Mouse (Mus musculus) embryonic facial prominence, embryonic 11.5 days (tissue): ENCODE data around the gene Pigu. TPM values are rescaled to one million over a fixed set of nuclear protein-coding genes. Genes with fewer than 3 reads are reported as not detected.

Experiments used
- ATAC-seq: fragments of 200-750 bp; cut with Nextera tagmentation; replicated peaks from 2 replicates; pipeline ENCODE4 v1.8.0; 2017; ENCODE audit warnings: low read depth; ENCODE audit not compliant: insufficient number of reproducible peaks, low FRiP score, low TSS enrichment
- DNase-seq: peaks from one replicate; pipeline ENCODE4 v3.0.0-alpha.2; 2015; ENCODE audit warnings: low spot score
- H3K27ac ChIP-seq: fragments of 300-500 bp; sonication (generic); replicated peaks from 2 replicates; pipeline ENCODE4 v1.5.1; 2014; ENCODE audit warnings: mild to moderate bottlenecking, low read depth, low read length, control low read depth
- H3K27me3 ChIP-seq: fragments of 300-500 bp; sonication (generic); 2 replicates; pipeline ENCODE4 v1.6.1; 2014; ENCODE audit warnings: mild to moderate bottlenecking, low read length, moderate library complexity, mixed read lengths; ENCODE audit not compliant: control insufficient read depth, insufficient read depth
- H3K36me3 ChIP-seq: fragments of 300-500 bp; sonication (generic); replicated peaks from 2 replicates; pipeline ENCODE4 v1.6.1; 2014; ENCODE audit warnings: low read depth, mild to moderate bottlenecking, low read length, moderate library complexity, mixed read lengths; ENCODE audit not compliant: control insufficient read depth, insufficient read depth
- H3K4me1 ChIP-seq: fragments of 300-500 bp; sonication (generic); 2 replicates; pipeline ENCODE4 v1.6.1; 2014; ENCODE audit warnings: low read length, mixed read lengths; ENCODE audit not compliant: control insufficient read depth, insufficient read depth
- H3K4me2 ChIP-seq: fragments of 300-500 bp; sonication (generic); 2 replicates; pipeline ENCODE4 v1.6.1; 2014; ENCODE audit warnings: low read depth, mild to moderate bottlenecking, control low read depth, low read length, moderate library complexity
- H3K4me3 ChIP-seq: fragments of 300-500 bp; sonication (generic); 2 replicates; pipeline ENCODE4 v1.5.1; 2014; ENCODE audit warnings: low read depth, low read length, control low read depth
- H3K9ac ChIP-seq: fragments of 300-500 bp; sonication (generic); replicated peaks from 2 replicates; pipeline ENCODE4 v1.6.1; 2014; ENCODE audit warnings: mild to moderate bottlenecking, control low read depth, low read length
- H3K9me3 ChIP-seq: fragments of 300-500 bp; sonication (generic); replicated peaks from 2 replicates; pipeline ENCODE4 v1.6.1; 2016; ENCODE audit warnings: mild to moderate bottlenecking, low read length, inconsistent platforms, mixed read lengths; ENCODE audit not compliant: control insufficient read depth
- WGBS: fragments of 180-500 bp; shearing (Covaris S2); extraction: QIAGEN DNeasy Blood & Tissue Kit; methylation state at CpG from one replicate; pipeline ENCODE4 v1.1.7; 2014; 5-methylcytosine and 5-hydroxymethylcytosine counted together
- polyA plus RNA-seq: library from polyadenylated mRNA; unstranded; fragments of >200 nt; fragmentation: Nextera tagmentation; extraction: Ambion mirVana; gene quantifications from 2 replicates; pipeline ENCODE4 v1.2.1, GENCODE M21; 2014

Gene Pigu
- polyA plus RNA-seq, 1 experiment from 2014 or later, result 58.4 TPM

GRCm38 (mm10) chr2:155329707-155330106, 27.5 kb downstream of the Pigu start:
- H3K27ac ChIP-seq, result no peak overlapping the region
- DNase-seq, result no peak
- H3K4me3 ChIP-seq, result no peak overlapping the region
- H3K4me2 ChIP-seq, result no peak overlapping the region
- peaks cover 5% of the 10 kb centered on the region for H3K36me3 ChIP-seq
- ATAC-seq, result no peak
- no peaks in the 10 kb centered on the region for H3K27me3 ChIP-seq
- H3K9ac ChIP-seq, result no peak overlapping the region
- 84% methylated on average over 2 of the region's 2 CpGs for WGBS
- no peaks in the 10 kb centered on the region for H3K9me3 ChIP-seq
- H3K4me1 ChIP-seq, result no peaks in the 10 kb centered on the region

GRCm38 (mm10) chr2:155328906-155329305, 28.3 kb downstream of the Pigu start:
- Histone ChIP-seq H3K9ac (no peak overlapping the region), H3K4me2 (no peak overlapping the region), H3K27me3 (no peaks in the 10 kb centered on the region), H3K36me3 (peaks cover 5% of the 10 kb centered on the region), H3K9me3 (no peaks in the 10 kb centered on the region), H3K4me3 (no peak overlapping the region), H3K4me1 (no peaks in the 10 kb centered on the region), H3K27ac (no peak overlapping the region)
- ATAC-seq (no peak), DNase-seq (no peak)

- H3K4me3 ChIP-seq, result no peak overlapping the region
- H3K27ac ChIP-seq, result no peak overlapping the region
- H3K4me1 ChIP-seq, result no peaks in the 10 kb centered on the region
- H3K4me2 ChIP-seq, result no peak overlapping the region
- 85% methylated on average over 5 of the region's 5 CpGs for WGBS
- H3K36me3 ChIP-seq, result peaks cover 5% of the 10 kb centered on the region
- no peaks in the 10 kb centered on the region for H3K27me3 ChIP-seq
- no peaks in the 10 kb centered on the region for H3K9me3 ChIP-seq
- no peak overlapping the region for H3K9ac ChIP-seq
- no peak for DNase-seq
- ATAC-seq, result no peak
Measured at GRCm38 (mm10) chr2:155327906-155328305, 29.3 kb downstream of the Pigu start.

GRCm38 (mm10) chr2:155326001-155326400, 31.2 kb downstream of the Pigu start:
- H3K27ac ChIP-seq, result no peak overlapping the region
- WGBS, result 91% methylated on average over 4 of the region's 4 CpGs
- H3K27me3 ChIP-seq, result no peaks in the 10 kb centered on the region
- H3K4me3 ChIP-seq, result no peak overlapping the region
- H3K36me3 ChIP-seq, result peaks cover 5% of the 10 kb centered on the region
- no peaks in the 10 kb centered on the region for H3K4me1 ChIP-seq
- H3K4me2 ChIP-seq, result no peak overlapping the region
- DNase-seq (no peak), ATAC-seq (no peak)
- H3K9me3 ChIP-seq, result no peaks in the 10 kb centered on the region
- H3K9ac ChIP-seq, result no peak overlapping the region

GRCm38 (mm10) chr2:155320596-155320995, 36.6 kb downstream of the Pigu start:
- WGBS, result 78% methylated on average over 5 of the region's 5 CpGs
- DNase-seq, result no peak
- Histone ChIP-seq H3K4me1 (no peaks in the 10 kb centered on the region), H3K4me3 (no peak overlapping the region), H3K9ac (no peak overlapping the region), H3K9me3 (no peaks in the 10 kb centered on the region), H3K27me3 (no peaks in the 10 kb centered on the region), H3K36me3 (no peaks in the 10 kb centered on the region), H3K4me2 (no peak overlapping the region), H3K27ac (no peak overlapping the region)
- ATAC-seq, result no peak

GRCm38 (mm10) chr2:155318618-155319017, 38.6 kb downstream of the Pigu start:
- DNase-seq, result no peak
- H3K27me3 ChIP-seq, result no peaks in the 10 kb centered on the region
- WGBS, result 85% methylated on average over 2 of the region's 2 CpGs
- H3K36me3 ChIP-seq, result no peaks in the 10 kb centered on the region
- no peaks in the 10 kb centered on the region for H3K9me3 ChIP-seq
- H3K27ac ChIP-seq, result no peak overlapping the region
- H3K4me2 ChIP-seq, result no peak overlapping the region
- H3K4me1 ChIP-seq, result no peaks in the 10 kb centered on the region; the same call in 1 of the 2 replicates
- H3K4me3 ChIP-seq, result no peak overlapping the region
- ATAC-seq, result no peak
- H3K9ac ChIP-seq, result no peak overlapping the region

GRCm38 (mm10) chr2:155313671-155314070, 43.6 kb downstream of the Pigu start:
- H3K9ac ChIP-seq, result no peak overlapping the region
- DNase-seq, result peak; percentile 7
- no peaks in the 10 kb centered on the region for H3K36me3 ChIP-seq
- H3K4me1 ChIP-seq, result no peaks in the 10 kb centered on the region; the same call in 1 of the 2 replicates
- H3K4me2 ChIP-seq, result no peak overlapping the region
- H3K27me3 ChIP-seq, result no peaks in the 10 kb centered on the region
- H3K4me3 ChIP-seq, result no peak overlapping the region
- WGBS, result 32% methylated on average over 6 of the region's 6 CpGs
- no peak overlapping the region for H3K27ac ChIP-seq
- ATAC-seq, result no peak
- no peaks in the 10 kb centered on the region for H3K9me3 ChIP-seq

GRCm38 (mm10) chr2:155308936-155309592, 48.2 kb downstream of the Pigu start:
- H3K4me3 ChIP-seq, result no peak overlapping the region
- 33% methylated on average over 3 of the region's 3 CpGs for WGBS
- ATAC-seq (no peak), DNase-seq (peak; percentile 69)
- H3K36me3 ChIP-seq, result no peaks in the 10 kb centered on the region; the same call in 1 of the 2 replicates
- H3K4me1 ChIP-seq, result no peaks in the 10 kb centered on the region; the same call in 1 of the 2 replicates
- H3K27me3 ChIP-seq, result no peaks in the 10 kb centered on the region
- H3K9ac ChIP-seq, result no peak overlapping the region
- no peak overlapping the region; the same call in 1 of the 2 replicates for H3K27ac ChIP-seq
- H3K4me2 ChIP-seq, result no peak overlapping the region
- H3K9me3 ChIP-seq, result no peaks in the 10 kb centered on the region
